Mouse (Mus musculus) cerebellum, adult 8-10 months (tissue): Measurements from ENCODE around the gene Smarcd1.

Source experiments
- DNase-seq: peaks from one replicate; pipeline ENCODE4 v3.0.0; 2022

Smarcd1 gene

DNA sequence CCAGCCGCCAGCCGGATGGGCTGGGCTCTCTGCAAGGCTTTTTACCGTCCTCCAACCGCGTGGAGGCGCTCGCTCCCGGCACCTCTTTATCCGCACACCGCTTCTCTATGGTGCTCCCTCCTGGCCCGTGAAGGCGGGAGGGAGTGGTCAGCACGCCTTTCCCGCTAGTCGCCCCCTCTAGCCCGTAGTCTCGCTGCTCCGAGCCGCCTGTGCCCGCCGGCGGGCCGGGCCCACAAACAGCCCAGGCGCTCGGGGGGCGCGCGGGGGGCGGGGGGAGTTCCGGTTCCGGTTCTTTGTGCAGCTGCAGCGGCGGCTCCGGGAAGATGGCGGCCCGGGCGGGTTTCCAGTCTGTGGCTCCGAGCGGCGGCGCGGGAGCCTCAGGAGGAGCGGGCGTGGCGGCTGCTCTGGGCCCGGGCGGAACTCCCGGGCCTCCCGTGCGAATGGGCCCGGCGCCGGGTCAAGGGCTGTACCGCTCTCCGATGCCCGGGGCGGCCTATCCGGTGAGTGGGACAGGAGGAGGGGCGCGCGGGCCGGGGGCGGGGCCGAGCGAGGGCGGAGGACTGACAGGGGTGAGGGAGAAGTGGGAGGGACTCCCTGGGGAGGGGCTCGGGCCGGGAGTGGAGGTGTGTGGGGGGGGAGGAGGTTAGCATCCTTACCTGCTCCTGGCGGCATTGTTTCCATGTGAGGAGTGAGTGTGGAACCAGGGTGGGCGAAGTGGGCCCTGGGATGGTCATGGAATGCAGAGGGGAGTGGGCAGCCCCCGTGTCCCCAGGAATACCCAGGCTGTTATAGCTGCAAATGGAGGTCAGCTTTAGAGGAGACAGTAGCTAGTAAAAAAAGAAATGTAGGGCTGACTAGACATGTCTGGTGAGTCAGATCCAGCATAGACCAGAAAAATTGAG lies at the start of gene Smarcd1:
Gene Smarcd1, plus strand, starts transcription at position 131 of the 902 bp plus-strand sequence.
- peak; percentile 96 for DNase-seq

DNA sequence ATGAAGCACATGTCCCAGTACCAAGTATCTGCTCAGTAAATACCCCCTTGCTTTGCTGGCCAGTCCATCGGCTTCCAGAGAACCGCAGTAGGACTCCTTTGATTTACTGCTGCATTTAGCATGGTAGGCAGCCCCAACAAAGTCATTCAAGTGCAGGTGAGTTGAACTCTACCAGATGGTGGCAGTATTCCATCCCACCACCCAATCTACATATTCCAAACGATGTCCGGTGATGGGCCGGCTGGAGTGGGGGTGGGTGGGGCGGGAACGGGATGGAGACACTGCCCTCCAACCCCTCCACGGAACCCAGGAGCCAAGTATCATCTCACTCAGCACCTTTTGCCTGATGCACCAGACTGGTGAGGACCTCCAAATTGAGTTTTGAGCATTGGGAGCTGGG lies 48.6 kb upstream of the Smarcd1 start:
- no peak for DNase-seq

DNA sequence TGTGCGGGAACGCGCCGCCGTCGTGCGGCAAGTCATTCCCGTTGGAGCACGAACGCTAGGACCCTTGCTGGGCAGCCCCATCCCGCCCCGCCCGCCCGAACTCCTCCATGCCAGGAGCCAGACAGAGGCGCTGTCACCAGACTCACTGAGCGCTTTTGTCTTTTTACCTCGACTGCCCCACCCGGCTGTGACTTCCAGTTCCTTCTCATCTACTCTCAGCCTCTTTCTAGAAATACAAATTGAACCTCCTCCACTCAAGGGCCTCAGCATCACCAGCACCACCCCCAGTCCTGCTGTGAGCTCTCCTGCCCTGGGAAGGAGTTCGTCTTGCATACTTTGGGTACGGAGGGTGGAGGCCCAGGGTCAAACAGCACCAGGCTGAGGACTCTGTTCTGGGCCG lies 48.1 kb upstream of the Smarcd1 start:
- no peak for DNase-seq

DNA sequence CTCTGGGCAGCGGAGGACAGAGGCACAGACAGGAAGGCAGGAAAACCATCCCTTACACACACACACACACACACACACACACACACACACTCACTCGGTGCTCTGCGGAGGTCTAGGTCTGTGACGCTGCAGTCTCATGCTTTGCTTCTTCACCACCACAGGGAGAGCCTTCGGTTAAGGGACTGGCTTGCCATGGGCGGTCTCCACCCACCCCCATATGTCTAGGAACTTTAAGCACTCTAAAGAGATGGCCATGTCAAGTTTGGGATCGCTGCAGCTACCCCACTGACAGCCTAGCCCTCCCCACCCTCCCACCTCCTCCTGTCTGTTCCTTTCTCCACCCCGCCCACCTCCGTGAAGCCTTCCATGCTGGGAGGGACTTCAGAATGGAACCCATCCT lies 46.0 kb upstream of the Smarcd1 start:
- DNase-seq, result no peak

DNA sequence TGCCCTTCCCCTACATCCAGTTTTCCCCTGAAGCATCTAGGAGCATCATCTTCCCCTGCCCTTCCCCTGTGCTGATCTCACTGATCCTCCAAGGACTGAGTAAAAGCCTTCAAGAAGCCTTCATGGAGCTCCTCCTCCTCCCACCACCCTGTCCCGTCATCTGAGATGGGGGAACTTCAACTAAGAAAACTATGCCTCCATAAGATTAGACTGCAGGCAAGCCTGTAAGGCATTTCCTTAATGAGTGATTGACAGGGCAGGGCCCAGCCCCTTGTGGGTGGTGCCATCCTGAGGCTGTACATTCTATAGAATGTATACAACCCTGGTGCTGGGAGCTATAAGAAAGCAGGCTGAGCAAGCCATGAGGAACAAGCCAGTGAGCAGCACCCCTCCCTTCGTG lies 43.5 kb upstream of the Smarcd1 start:
- no peak for DNase-seq

DNA sequence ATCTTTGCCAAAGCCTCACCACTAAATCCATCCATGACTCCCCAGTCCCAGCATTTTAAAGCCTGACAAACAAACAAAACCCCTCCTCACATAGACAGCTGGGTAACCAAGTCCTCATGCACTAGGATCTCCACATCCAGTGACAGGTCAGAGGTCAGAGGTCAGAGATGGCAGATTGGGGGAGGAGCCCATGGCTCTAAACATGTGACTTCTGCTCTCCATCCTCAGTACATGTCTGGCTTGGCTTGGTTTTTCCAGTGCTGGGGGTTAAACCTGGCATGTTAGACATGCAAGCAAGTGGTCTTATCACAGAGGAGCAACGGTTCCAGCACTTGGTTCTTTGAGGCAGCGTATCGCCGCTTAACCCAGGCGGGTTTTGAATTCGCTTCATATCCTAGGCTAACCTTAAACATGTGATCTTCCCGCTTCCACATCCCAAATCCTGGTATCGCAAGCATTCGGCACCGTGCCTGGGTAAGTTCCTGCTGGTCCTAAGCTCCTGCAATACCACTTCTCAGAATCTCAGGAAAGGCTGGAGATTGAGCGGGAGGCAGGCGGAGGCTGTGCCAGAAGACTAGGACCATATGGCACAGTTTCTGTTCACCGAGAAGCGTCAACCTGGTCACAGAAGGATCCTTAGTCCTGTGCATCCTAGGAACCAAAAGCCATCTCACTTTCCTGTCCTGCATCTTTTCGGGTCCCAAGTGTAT lies 40.7 kb upstream of the Smarcd1 start:
- peak; percentile 70 for DNase-seq

DNA sequence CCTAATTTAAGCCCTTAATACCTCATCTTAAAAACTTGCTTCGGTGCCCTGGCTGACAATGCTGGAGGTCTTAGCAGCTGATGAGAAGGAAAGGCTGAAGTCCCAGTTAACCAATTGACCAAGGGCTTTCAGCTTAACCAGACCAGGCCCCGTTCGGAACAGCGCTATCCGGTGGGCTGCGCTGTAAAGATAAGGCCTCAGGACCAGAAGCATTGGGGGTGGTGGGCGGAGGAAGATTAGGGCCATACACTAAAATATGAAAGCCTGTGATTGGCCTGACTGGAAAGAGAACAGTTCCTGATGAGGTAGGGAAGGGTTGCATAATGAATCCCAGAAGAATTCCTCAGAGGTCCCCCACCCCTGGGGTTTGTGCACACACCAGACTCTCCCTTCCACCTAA lies 39.6 kb upstream of the Smarcd1 start:
- no peak for DNase-seq

DNA sequence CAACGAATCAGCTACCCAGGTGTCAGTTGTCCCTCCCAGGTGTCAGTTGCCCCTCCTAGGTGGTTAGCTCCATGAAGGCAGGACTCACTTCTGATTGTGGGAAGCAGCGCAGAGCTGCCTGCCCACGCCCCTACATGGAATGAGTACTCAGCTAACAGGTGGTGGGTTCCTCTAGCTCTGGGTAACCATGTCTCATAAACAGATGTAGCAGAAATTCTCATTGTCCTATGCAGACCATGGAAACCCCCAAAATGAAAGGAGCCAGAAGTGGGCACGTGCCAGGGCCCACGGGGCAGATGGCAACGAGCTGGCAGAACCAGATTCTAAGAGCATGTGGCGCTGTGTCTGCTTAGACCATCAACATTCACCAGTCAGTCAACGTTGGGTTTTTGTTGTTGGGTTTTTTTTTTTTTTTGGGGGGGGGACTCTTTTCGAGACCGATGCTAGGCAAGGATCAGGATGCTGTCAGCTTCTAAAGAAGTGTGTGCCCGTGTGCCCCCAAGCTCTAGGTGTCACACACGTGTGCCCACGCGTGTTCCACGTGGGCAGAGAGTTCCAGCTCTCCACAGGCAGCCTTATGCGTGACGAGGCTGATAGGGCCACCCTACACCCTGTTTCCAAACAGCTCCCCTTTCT lies 37.8 kb upstream of the Smarcd1 start:
- DNase-seq, result no peak

DNA sequence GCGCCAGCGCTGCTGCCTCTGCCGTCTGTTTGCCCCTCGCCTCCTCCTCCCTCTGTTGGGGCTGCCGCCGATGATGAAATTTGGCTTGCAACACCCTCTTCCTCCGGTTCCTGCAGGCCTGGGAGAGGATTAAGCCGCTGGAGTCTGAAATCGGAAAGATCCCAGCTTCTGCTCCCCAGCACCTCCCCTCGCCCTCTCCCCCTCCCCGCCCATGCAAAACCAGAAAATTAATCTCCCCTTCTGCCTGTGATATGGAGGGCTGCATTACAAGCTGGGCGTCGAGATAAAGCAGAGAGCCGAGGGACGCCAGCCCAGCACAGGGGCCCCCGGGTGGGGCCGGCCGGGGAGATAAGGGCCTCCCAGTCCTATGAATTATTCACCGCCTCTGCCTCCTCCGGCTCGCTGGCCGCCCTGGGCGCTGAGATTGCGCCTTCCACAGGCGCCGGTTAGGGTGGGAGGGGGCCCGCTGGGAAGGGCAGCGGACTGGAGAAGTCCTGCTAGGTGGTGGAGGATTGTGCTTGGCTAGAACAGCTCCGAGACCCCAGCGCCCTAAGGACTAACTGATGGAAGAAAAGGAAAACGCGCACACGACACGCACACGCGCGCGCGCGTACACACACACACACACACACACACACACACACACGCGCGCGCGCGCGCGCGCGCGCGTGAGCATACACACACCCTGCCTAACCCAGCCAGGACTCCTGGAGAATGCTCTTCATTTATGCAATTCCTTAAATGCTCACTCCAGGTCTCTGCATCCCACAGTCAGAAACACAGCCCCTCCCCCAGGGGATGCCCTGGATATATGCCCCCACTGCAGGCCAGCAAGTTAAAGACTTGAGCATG lies 37.1 kb upstream of the Smarcd1 start:
- peak; percentile 60 for DNase-seq

DNA sequence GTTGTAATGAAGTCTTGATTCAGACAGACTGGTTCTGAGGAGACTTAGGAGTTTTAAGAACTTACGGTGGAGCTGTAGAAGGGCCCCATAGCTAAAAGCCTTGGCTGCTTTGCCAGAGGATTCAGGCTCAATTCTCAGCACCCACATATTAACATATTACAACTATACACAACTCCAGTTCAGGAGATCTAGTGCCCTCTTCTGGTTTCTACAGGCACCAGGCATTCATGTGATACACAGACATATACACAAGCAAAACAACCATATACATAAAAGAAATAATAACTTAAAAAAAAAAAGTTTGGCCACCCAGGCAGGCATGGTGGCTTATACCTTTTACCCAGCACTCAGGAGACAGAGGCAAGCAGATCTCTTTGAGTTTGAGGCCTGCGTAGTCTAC lies 34.4 kb upstream of the Smarcd1 start:
- no peak for DNase-seq

DNA sequence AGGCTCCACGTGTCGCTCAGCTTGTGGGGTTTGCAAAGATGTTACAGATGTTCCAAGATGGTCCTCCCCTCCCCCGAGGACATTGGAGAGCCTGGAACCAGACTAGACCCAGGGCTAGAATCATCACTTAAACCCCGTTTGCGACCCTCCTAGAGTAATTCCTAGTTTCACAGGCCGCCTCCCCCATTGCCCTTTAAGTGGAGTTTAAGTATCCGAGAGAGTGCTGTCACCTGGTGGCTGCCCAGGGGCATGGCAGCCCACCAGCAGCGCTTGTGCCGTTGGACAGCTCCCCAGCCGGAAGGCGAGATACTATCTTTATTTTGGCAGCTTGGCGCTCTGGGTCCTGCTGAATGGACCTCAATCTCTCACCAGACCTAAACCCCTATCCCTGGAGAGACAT lies 33.0 kb upstream of the Smarcd1 start:
- peak; percentile 86 for DNase-seq

DNA sequence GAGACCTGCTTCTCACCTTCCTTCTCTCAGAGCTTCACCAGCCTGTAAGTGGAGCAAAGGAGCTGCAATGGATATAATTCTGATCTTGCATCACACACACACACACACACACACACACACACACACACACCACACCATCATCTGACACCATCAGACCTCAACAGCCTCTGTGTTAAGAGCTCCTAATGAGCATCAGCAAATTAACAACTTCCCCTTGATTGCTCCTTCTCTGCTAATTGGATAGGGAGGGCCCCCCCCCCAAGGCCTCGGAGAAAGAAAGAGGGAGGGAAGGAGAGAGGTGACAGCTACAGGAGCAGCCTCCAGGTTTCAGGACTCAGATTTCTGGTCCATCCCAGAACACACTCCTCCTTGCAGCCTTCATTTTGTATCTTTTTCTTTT lies 32.5 kb upstream of the Smarcd1 start:
- DNase-seq, result no peak

DNA sequence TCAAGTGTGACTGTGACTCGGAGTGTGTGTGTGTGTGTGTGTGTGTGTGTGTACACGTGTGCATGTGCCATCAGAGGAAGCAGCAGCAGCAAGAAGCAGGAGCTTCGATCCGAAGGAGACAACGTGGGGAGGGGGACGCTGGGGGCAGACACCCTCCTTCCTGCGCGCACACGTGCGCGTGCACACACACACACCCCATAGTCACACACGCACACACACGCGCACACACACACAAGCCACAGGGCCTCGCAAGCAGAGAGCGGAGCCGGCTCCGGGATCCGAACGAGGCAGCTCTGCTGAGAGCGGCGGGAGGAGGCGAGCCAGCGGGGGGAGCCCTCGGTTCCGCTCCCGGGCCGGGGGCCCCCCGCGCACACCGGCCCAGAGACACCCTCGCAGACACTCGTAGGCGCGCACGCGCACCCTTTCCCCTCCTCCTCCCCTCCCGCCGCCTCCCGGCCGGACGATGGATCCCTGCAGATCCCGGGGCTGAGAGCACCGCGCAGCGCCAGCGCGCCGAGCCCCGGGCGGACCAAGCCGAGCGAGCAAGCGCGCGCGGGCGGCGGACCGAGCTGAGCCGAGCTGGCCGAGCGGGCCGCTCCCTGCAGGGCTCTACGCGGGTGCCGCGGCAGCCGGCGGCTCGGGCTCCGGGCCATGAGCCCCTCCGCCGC lies 31.6 kb upstream of the Smarcd1 start, which contains the start of gene Asic1:
Gene Asic1, plus strand, starts transcription at position 215 of the 668 bp plus-strand sequence.
- DNase-seq, result peak; percentile 83

DNA sequence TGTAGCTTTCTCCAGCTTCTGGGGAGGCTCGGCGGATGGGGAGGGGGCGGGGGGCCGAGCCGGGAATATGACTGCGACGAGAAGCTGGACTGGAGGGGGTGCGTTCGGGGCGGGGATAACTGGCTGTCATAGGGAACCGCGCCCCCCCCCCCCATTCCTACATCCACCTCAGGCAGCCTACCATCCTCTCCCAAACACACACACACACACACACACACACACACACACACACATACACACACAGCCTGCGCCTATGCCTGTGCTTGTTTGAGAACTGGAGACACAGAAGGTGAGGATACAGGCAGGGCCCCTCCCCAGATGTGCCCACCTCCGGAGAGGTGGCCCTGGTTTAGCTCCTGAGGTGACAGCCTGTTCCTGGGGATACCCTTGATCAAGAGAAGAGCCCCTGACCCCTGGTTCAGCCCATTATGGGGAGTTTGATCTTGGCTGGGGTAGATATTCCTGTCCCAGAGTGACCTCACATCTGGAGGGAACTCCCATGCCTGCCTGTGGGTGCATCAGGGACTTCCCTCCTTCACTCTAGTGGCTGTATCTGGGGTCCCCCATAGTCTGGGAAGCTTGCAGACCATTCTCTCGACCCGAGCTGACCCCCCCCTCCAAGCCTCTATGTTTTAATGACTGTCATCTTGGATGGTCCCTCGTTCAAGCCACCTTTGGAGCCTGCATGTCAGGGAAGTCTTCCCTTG lies 30.8 kb upstream of the Smarcd1 start:
- DNase-seq, result no peak

DNA sequence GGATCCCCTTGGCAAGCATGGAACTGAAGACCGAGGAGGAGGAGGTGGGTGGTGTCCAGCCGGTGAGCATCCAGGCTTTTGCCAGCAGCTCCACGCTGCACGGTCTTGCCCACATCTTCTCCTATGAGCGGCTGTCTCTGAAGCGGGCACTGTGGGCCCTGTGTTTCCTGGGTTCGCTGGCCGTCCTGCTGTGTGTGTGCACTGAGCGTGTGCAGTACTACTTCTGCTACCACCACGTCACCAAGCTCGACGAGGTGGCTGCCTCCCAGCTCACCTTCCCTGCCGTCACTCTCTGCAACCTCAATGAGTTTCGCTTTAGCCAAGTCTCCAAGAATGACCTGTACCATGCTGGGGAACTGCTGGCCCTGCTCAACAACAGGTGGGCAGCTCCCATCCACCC lies 30.1 kb upstream of the Smarcd1 start:
- no peak for DNase-seq

DNA sequence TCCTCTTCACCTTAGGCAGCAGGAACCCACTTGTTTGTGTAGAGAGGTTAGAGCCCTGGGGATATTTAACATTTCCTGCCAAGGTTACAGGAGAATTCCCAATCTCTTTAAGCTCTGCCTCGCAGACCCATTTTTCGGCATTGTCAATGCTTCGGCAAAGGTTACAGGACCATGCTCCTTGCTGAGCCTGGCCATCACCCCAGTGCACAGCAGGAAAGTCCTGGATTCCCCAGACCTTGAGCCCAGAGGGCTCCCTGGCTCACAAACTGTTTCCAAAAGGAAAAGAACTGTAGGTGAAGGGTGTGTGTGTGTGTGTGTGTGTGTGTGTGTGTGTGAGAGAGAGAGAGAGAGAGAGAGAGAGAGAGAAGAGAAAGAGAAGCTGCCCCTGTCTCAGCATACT lies 27.1 kb upstream of the Smarcd1 start:
- no peak for DNase-seq

DNA sequence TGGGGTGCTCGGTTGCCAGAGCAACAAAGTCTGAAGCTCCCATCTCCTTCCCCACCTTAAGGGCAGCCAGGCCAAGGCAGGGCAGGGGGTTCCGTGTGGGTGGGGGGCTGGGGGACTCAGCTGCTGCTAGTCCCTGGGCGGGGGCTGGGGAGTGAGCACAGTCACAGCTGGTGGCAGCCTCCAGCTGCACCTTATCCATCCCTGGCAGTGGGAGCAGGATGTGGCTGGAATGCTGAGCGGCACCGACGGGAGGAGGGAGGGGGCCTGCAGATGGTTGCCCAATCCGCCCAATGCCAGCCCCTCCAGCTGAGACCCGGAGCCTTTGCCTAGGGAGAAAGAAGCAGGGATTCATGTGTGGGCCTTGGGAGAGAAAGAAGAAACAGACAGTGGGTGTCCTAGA lies 24.8 kb upstream of the Smarcd1 start:
- no peak for DNase-seq

DNA sequence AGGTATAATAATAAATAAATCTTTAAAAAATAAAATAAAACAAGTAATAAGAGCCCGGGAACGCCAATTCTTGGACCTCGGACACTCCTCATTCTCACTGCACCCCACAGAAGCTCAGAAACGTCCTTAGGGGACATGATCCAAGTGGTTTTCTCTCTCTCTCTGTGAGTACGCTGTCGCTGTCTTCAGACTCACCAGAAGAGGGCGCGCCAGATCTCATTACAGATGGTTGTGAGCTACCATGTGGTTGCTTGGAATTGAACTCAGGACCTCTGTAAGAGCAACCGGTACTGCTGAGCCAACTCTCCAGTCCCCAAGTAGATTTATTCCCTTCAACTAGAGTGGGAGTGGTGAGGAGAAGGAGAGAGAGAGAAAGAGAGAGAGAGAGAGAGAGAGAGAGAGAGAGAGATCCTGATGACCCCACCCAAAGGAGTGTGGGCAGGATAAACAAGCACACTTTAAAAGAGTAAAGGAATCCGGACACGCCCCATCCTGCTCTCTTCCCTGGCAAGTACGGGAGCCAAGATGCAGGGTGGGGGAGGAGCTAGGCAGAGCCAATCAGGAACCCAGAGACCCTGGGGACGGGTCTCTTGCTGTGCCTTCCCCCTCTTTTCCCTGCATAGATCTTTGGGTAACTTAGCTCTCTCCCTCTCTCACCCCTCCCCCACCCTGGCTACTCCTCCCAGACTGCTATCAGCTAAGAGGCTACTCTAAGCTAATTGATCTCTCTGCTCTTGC lies 23.7 kb upstream of the Smarcd1 start:
- DNase-seq, result no peak

DNA sequence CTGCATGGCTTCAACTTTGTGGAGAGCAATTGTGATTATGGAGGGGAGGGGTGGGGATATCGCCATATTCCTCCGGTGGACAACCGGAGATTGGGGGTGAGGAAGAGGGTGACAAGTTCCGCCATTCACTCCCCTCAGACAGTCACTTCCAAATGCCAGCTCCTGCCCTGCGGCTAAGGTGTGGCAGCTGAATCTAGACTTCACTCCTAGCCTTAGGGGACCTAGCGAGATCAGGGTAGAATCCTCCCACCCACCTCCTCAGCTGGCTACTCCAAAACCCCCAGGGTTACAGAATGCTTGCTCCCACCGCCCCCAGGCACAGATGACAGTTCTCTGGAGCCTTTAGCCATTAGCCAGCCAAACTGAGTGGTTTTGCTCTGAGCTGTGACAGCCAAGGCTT lies 22.9 kb upstream of the Smarcd1 start:
- no peak for DNase-seq

DNA sequence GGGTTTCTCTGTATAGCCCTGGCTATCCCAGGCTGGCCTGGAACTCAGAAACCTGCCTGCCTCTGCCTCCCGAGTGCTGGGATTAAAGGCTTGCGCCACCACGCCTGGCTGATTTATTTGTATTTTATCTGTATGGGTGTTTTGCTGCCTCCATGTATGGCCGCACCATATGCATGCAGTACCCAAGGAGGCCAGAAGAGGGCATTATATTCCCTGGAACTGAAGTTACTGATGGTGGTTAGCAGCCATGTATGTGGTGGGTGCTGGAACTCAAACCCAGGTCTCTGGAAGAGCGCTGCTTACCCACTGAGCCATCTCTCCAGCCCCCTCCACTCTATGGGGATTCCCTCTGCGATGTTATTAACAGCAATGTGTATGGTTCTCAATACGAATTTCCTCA lies 19.0 kb upstream of the Smarcd1 start:
- no peak for DNase-seq

DNA sequence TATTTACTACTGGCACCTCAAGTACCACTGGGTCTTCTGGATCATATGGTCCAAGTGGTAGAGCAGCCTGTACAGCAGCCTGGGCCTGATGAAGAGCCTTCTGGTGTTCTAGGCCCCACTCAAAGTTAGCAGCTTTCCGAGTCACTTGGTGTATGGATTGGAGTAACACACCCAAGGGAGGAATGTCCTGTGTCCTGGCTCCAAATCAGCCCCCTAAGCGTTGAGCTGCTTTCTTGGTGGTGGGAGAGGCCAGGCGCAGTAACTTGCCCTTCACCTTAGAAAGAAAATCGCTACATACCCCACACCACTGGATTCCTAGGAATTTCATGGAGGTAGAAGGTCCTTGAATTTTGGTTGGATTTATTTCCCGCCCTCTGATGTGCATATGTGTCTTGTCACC lies 17.8 kb upstream of the Smarcd1 start:
- no peak for DNase-seq
